Mouse (Mus musculus) ES-E14 (cell line): ENCODE data around the gene Sh3bp4.

Experiments used
- HCFC1 ChIP-seq: IDR thresholded peaks from 2 replicates; pipeline ENCODE4 v1.6.1; 2012; ENCODE audit warnings: low read length, inconsistent platforms, borderline replicate concordance; ENCODE audit not compliant: insufficient read depth
- MAFK ChIP-seq: IDR thresholded peaks from 2 replicates; pipeline ENCODE4 v1.6.1; 2014; ENCODE audit warnings: mild to moderate bottlenecking, low read depth, low read length, inconsistent platforms; ENCODE audit not compliant: insufficient read depth
- ZC3H11A ChIP-seq: IDR thresholded peaks from 2 replicates; pipeline ENCODE4 v1.6.1; 2012; ENCODE audit warnings: low read depth, mild to moderate bottlenecking, inconsistent platforms, low read length, borderline replicate concordance
- ZNF384 ChIP-seq: IDR thresholded peaks from 2 replicates; pipeline ENCODE4 v1.6.1; 2012; ENCODE audit warnings: low read depth, low read length, inconsistent platforms

DNA sequence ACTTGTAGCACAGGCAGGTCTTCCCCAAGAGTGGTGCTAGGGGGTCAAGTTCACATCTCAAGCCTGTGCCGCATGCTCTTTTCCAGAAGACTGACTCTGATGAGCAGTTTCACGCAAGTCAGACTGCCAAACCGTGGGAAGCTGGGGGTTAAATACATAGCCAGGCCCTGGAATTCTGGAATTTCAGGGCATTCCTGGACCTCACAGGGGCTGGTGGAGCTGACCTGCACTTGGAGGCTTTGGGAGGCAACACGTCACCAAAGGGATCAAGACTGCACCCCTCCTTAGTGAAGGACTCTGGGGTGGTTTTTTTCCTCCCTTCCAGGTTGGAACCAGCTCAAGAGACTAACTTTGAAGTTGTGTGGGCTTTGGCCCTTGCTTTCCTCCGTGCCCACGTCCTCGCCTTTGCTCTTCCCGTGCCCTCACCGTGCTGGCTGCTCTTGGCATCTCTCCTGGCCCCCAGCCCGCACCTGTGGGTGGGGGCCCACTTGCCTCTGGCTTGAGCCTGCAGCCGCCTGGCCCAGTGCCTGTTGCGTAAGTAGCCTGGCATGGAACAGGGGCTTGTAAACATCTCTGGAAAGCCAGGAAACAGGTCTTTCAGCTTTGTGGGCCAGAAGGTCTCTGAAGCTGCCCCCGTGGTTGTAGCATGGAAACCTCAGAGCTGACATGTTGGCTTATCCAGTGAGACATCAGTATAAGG is 34.0 kb downstream of the Sh3bp4 start:
- TF ChIP-seq HCFC1 (no peak), ZC3H11A (no peak), MAFK (no peak), ZNF384 (no peak)
